Mouse (Mus musculus): ENCODE measurements at regions not wholly inside any gene's neighbourhood (a gene's known extent, or its start where the extent isn't known, plus 50 kb on each side); places are given as distances from the start of the nearest gene placed in this dataset.
"Not testable (repeated sequence)": the region's sequence is repeated elsewhere in the genome, so short reads cannot be mapped to it uniquely, and the experiment has no call there.

DNA sequence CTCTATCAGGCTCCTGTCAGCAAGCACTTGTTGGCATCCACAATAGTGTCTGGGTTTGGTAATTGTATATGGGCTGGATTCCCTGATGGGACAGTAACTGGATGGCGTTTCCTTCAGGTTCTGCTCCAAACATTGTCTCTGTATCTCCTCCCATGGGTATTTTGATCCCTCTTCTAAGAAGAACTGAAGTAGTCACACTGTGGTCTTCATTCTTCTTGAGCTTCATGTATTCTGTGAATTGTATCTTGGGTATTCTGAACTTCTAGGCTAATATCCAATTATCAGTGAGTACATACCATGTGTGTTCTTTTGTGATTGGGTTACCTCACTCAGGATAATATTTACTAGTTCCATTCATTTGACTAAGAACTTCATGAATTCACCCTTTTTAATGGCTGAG lies 119.2 kb upstream of the Gm21119 start:
- no CpG with 5 or more reads among the region's 1 CpGs for WGBS

DNA sequence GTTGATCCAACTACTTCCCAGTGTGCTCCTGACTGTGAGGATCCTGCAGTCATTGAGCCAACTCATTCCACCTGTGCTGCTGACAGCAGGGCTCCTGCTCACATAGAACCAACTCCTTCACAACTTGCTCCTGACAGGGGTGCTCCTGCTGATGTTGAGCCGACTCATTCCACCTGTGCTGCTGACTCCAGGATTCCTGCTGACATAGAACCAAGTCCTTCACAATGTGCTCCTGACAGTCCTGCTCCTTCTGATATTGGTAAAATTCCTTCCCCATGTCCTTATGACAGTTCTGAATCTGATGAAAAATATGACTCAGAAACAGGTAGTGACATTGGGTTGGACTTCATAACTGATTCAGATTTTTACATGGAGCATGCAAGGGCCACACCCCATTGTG lies 100.8 kb upstream of the Gm21119 start:
- not testable (repeated sequence) for H3K4me1 ChIP-seq (ENCODE audit: control insufficient read depth, insufficient read depth, insufficient read length, low read length); H3K27ac ChIP-seq (ENCODE audit: insufficient read depth, low read depth, low read length); H3K4me3 ChIP-seq (ENCODE audit: low read depth, low read length); H3K36me3 ChIP-seq (ENCODE audit: control insufficient read depth, insufficient read depth, low read length); H3K27me3 ChIP-seq (ENCODE audit: control insufficient read depth, insufficient read depth, low read length)
- WGBS: 73% methylated on average over 1 of the region's 1 CpGs

More for the DNA sequence above, 119.2 kb upstream of the Gm21119 start:
- H3K27ac ChIP-seq (ENCODE audit: insufficient read depth, low read depth, low read length); H3K36me3 ChIP-seq (ENCODE audit: control insufficient read depth, insufficient read depth, low read length); H3K4me1 ChIP-seq (ENCODE audit: control insufficient read depth, insufficient read depth, insufficient read length, low read length); H3K4me3 ChIP-seq (ENCODE audit: low read depth, low read length); H3K27me3 ChIP-seq (ENCODE audit: control insufficient read depth, insufficient read depth, low read length): not testable (repeated sequence)

DNA sequence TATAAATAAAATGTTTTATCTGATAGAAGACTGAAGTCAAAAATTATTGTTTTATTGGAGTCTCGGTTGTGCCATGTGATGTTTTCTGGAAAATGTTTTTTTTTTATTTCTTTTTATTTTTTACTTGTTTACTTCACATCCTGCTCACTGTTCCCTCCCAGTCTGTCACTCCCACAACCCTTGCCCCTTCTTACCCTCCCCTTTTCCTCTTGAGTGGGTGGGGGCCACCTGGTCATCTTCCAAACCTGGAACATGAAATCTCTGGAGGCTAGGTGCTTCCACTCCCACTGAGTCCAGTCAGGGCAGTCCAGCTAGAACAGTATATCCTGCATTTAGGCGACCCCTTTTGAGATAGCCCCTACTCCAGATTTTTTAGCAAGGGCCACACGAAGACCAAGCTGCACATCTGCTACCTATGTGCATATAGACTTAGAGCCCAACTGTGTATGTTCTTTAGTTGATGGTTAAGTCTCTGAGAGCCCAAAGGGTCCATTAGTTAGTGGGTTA lies 98.3 kb upstream of the Gm21119 start:
- H3K27ac ChIP-seq (ENCODE audit: insufficient read depth, low read depth, low read length); H3K4me3 ChIP-seq (ENCODE audit: low read depth, low read length); H3K36me3 ChIP-seq (ENCODE audit: control insufficient read depth, insufficient read depth, low read length); H3K27me3 ChIP-seq (ENCODE audit: control insufficient read depth, insufficient read depth, low read length); H3K4me1 ChIP-seq (ENCODE audit: control insufficient read depth, insufficient read depth, insufficient read length, low read length): not testable (repeated sequence)
- 71% methylated on average over 3 of the region's 3 CpGs for WGBS

- WGBS: 19% methylated on average over 1 of the region's 1 CpGs
- not testable (repeated sequence) for H3K27me3 ChIP-seq (ENCODE audit: control insufficient read depth, insufficient read depth, low read length); H3K4me3 ChIP-seq (ENCODE audit: low read depth, low read length); H3K4me1 ChIP-seq (ENCODE audit: control insufficient read depth, insufficient read depth, insufficient read length, low read length); H3K36me3 ChIP-seq (ENCODE audit: control insufficient read depth, insufficient read depth, low read length); H3K27ac ChIP-seq (ENCODE audit: insufficient read depth, low read depth, low read length)
Observed at GRCm38 (mm10) chr8:20517551-20517950, 97.2 kb upstream of the Gm21119 start.

- H3K27ac ChIP-seq (ENCODE audit: insufficient read depth, low read depth, low read length); H3K36me3 ChIP-seq (ENCODE audit: control insufficient read depth, insufficient read depth, low read length); H3K4me1 ChIP-seq (ENCODE audit: control insufficient read depth, insufficient read depth, insufficient read length, low read length); H3K4me3 ChIP-seq (ENCODE audit: low read depth, low read length); H3K27me3 ChIP-seq (ENCODE audit: control insufficient read depth, insufficient read depth, low read length): not testable (repeated sequence)
Observed at GRCm38 (mm10) chr8:20524539-20524938, 90.2 kb upstream of the Gm21119 start.

GRCm38 (mm10) chr8:20529048-20529447 lies 85.7 kb upstream of the Gm21119 start:
- no CpG with 5 or more reads among the region's 1 CpGs for WGBS
- H3K27ac ChIP-seq (ENCODE audit: insufficient read depth, low read depth, low read length); H3K27me3 ChIP-seq (ENCODE audit: control insufficient read depth, insufficient read depth, low read length); H3K4me3 ChIP-seq (ENCODE audit: low read depth, low read length); H3K36me3 ChIP-seq (ENCODE audit: control insufficient read depth, insufficient read depth, low read length); H3K4me1 ChIP-seq (ENCODE audit: control insufficient read depth, insufficient read depth, insufficient read length, low read length): not testable (repeated sequence)

DNA sequence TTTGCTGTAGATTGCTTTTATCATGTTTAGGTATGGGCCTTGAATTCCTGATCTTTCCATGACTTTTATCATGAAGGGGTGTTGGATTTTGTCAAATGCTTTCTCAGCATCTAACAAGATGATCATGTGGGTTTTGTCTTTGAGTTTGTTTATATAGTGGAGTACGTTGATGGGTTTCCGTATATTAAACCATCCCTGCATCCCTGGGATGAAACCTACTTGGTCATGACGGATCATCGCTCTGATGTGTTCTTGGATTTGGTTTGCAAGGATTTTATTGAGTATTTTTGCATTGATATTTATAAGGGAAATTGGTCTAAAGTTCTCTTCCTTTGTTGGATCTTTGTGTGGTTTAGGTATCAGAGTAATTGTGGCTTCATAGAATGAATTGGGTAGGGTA lies 75.7 kb upstream of the Gm21119 start:
- H3K27ac ChIP-seq (ENCODE audit: insufficient read depth, low read depth, low read length); H3K36me3 ChIP-seq (ENCODE audit: control insufficient read depth, insufficient read depth, low read length); H3K4me3 ChIP-seq (ENCODE audit: low read depth, low read length); H3K4me1 ChIP-seq (ENCODE audit: control insufficient read depth, insufficient read depth, insufficient read length, low read length); H3K27me3 ChIP-seq (ENCODE audit: control insufficient read depth, insufficient read depth, low read length): not testable (repeated sequence)
- 88% methylated on average over 4 of the region's 4 CpGs for WGBS

DNA sequence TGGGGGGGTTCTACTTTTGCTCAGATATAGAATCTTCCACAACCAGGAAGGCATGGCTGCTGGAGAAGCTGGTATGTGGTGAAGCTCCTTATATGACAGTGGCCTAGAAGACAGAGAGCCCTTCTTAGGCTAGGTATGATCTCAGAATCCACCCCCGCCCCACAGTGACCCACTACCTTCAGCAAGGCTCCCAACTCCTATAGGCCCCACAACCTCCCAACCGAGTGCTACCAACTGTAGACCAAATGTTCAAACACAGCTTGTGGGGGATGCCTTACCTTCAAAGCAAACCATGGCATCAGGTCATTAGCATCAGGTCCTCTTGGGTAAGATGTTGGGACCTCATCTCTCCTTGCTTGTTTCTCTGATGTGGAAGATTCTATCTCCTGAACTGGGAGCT lies 70.6 kb upstream of the Gm21119 start:
- WGBS: 69% methylated on average over 2 of the region's 2 CpGs

DNA sequence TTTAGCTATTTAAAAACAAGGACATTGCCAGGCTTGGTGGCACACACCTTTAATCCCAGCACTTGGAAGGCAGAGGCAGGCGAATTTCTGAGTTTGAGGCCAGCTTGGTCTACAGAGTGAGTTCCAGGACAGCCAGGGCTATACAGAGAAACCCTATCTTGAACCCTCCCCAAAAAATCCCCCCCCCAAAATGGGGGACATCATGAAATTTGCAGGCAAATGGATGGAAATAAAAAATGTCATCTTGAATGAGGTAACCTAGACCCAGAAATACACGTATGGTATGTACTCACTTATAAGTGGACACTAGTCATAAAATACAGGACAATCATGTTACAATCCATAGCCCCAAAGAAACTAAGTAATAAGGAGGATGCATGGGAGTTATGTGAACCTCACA lies 69.4 kb upstream of the Gm21119 start:
- H3K36me3 ChIP-seq (ENCODE audit: control insufficient read depth, insufficient read depth, low read length); H3K4me1 ChIP-seq (ENCODE audit: control insufficient read depth, insufficient read depth, insufficient read length, low read length); H3K27me3 ChIP-seq (ENCODE audit: control insufficient read depth, insufficient read depth, low read length); H3K27ac ChIP-seq (ENCODE audit: insufficient read depth, low read depth, low read length); H3K4me3 ChIP-seq (ENCODE audit: low read depth, low read length): not testable (repeated sequence)
- WGBS: 35% methylated on average over 2 of the region's 2 CpGs

More for the DNA sequence above, 70.6 kb upstream of the Gm21119 start:
- not testable (repeated sequence) for H3K4me1 ChIP-seq (ENCODE audit: control insufficient read depth, insufficient read depth, insufficient read length, low read length); H3K27me3 ChIP-seq (ENCODE audit: control insufficient read depth, insufficient read depth, low read length); H3K36me3 ChIP-seq (ENCODE audit: control insufficient read depth, insufficient read depth, low read length); H3K27ac ChIP-seq (ENCODE audit: insufficient read depth, low read depth, low read length); H3K4me3 ChIP-seq (ENCODE audit: low read depth, low read length)

- not testable (repeated sequence) for H3K4me3 ChIP-seq (ENCODE audit: low read depth, low read length); H3K27me3 ChIP-seq (ENCODE audit: control insufficient read depth, insufficient read depth, low read length); H3K36me3 ChIP-seq (ENCODE audit: control insufficient read depth, insufficient read depth, low read length); H3K4me1 ChIP-seq (ENCODE audit: control insufficient read depth, insufficient read depth, insufficient read length, low read length); H3K27ac ChIP-seq (ENCODE audit: insufficient read depth, low read depth, low read length)
- WGBS: no CpG with 5 or more reads among the region's 3 CpGs
Observed at GRCm38 (mm10) chr8:20546401-20546800, 68.3 kb upstream of the Gm21119 start.
